Mouse (Mus musculus) liver, embryonic 12.5 days (tissue): ENCODE results near the gene Palm. TPM values are rescaled to one million over a fixed set of nuclear protein-coding genes. Genes with fewer than 3 reads are reported as not detected.
A peak's percentile ranks its signal among the peaks of the same experiment; 100 is the strongest.

Experiments used
- ATAC-seq: fragments of 200-750 bp; cut with Nextera tagmentation; 2 replicates; pipeline ENCODE4 v1.8.0; 2017; ENCODE audit warnings: moderate number of reproducible peaks, mild to moderate bottlenecking, moderate library complexity
- H3K27ac ChIP-seq: fragments of 300-500 bp; sonication (generic); 2 replicates; pipeline ENCODE4 v1.5.1; 2016; ENCODE audit warnings: mild to moderate bottlenecking
- H3K27me3 ChIP-seq: fragments of 300-500 bp; sonication (generic); replicated peaks from 2 replicates; pipeline ENCODE4 v1.6.1; 2016; ENCODE audit warnings: mild to moderate bottlenecking, moderate library complexity
- H3K36me3 ChIP-seq: fragments of 300-500 bp; sonication (generic); 2 replicates; pipeline ENCODE4 v1.6.1; 2016; ENCODE audit warnings: mild to moderate bottlenecking, moderate library complexity
- H3K4me1 ChIP-seq: fragments of 300-500 bp; sonication (generic); 2 replicates; pipeline ENCODE4 v1.6.1; 2016
- H3K4me2 ChIP-seq: fragments of 300-500 bp; sonication (generic); 2 replicates; pipeline ENCODE4 v1.6.1; 2016; ENCODE audit warnings: mild to moderate bottlenecking, moderate library complexity
- H3K4me3 ChIP-seq: fragments of 300-500 bp; sonication (generic); 2 replicates; pipeline ENCODE4 v1.5.1; 2016; ENCODE audit warnings: mild to moderate bottlenecking, moderate library complexity
- H3K9ac ChIP-seq: fragments of 300-500 bp; sonication (generic); 2 replicates; pipeline ENCODE4 v1.6.1; 2016; ENCODE audit warnings: mild to moderate bottlenecking, moderate library complexity
- H3K9me3 ChIP-seq: fragments of 300-500 bp; sonication (generic); replicated peaks from 2 replicates; pipeline ENCODE4 v1.6.1; 2016; ENCODE audit warnings: mild to moderate bottlenecking, moderate library complexity
- whole genome bisulfite sequencing: fragments of 180-500 bp; shearing (Covaris S2); methylation state at CpG from one replicate; pipeline ENCODE4 v1.1.7; 2016; ENCODE audit not compliant: insufficient replicate concordance; 5-methylcytosine and 5-hydroxymethylcytosine counted together
- microRNA-seq: library from miRNA; unstranded; fragments of <30 nt; microRNA quantifications from one replicate; pipeline ENCODE4, GENCODE M21; 2017
- polyA plus RNA-seq: library from polyadenylated mRNA; unstranded; fragments of >200 nt; fragmentation: Nextera tagmentation; extraction: Ambion mirVana; gene quantifications from 2 replicates; pipeline ENCODE4 v1.2.1, GENCODE M21; 2016

Palm gene
- polyA plus RNA-seq, 1 experiment from 2014 or later = 13.2 TPM

DNA sequence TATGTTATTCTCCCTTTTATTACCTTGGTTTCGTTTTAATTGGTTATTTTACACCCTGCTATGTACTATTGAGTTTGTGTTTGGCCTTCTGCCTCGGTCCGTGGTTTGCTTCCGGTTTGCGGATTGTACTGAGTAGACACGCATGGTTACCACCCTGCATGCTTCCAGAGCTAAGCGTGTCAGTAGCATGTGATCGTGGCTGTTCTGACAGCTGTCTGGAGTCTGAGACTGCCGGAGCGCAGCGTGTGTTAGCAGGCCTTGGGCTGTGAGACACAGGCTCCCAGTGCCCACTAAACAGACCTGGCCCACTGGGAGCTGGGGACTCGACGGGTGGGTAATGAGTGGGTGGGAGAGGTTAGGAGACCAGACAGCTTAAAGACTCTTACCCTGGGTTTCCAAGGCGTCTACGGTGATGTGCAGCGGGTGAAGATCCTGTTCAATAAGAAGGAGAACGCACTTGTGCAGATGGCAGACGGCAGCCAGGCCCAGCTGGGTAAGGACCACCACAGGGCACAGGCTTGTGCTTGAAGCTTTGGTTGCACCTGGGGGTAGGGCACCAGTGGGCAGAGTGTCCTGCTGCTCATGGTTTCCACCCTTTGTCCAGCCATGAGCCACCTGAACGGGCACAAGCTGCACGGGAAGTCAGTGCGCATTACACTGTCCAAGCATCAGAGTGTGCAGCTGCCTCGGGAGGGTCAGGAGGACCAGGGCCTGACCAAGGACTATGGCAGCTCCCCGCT is 68.8 kb downstream of the Palm start:
- H3K27me3 ChIP-seq = no peaks in the 10 kb centered on the region
- H3K9ac ChIP-seq = no peak overlapping the region
- 86% methylated on average over 23 of the region's 23 CpGs for WGBS
- H3K36me3 ChIP-seq = peaks cover 91% of the 10 kb centered on the region
- no peaks in the 10 kb centered on the region for H3K9me3 ChIP-seq
- peaks cover 35% of the 10 kb centered on the region for H3K4me1 ChIP-seq
- H3K4me3 ChIP-seq = no peak overlapping the region
- ATAC-seq = no peak
- no peak overlapping the region for H3K27ac ChIP-seq
- H3K4me2 ChIP-seq = no peak overlapping the region

DNA sequence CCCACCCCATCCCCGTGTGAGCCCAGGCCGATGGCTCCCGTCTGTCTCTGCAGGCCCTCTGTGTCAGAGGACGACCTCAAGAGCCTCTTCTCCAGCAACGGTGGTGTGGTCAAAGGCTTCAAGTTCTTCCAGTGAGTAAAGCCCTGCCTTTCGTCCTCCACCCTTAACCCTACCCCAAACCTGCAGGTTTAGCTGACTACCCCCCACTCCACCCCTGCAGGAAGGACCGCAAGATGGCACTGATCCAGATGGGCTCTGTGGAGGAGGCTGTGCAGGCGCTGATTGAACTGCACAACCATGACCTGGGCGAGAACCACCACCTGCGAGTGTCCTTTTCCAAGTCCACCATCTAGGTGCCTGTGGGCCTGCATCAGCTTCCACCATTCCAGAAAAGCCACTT is 69.6 kb downstream of the Palm start:
- no peak overlapping the region for H3K4me2 ChIP-seq
- WGBS = 79% methylated on average over 10 of the region's 10 CpGs
- no peak overlapping the region for H3K4me3 ChIP-seq
- peaks cover 28% of the 10 kb centered on the region for H3K4me1 ChIP-seq
- no peak for ATAC-seq
- H3K27me3 ChIP-seq = no peaks in the 10 kb centered on the region
- peaks cover 84% of the 10 kb centered on the region for H3K36me3 ChIP-seq
- no peaks in the 10 kb centered on the region for H3K9me3 ChIP-seq
- no peak overlapping the region for H3K9ac ChIP-seq
- no peak overlapping the region for H3K27ac ChIP-seq

DNA sequence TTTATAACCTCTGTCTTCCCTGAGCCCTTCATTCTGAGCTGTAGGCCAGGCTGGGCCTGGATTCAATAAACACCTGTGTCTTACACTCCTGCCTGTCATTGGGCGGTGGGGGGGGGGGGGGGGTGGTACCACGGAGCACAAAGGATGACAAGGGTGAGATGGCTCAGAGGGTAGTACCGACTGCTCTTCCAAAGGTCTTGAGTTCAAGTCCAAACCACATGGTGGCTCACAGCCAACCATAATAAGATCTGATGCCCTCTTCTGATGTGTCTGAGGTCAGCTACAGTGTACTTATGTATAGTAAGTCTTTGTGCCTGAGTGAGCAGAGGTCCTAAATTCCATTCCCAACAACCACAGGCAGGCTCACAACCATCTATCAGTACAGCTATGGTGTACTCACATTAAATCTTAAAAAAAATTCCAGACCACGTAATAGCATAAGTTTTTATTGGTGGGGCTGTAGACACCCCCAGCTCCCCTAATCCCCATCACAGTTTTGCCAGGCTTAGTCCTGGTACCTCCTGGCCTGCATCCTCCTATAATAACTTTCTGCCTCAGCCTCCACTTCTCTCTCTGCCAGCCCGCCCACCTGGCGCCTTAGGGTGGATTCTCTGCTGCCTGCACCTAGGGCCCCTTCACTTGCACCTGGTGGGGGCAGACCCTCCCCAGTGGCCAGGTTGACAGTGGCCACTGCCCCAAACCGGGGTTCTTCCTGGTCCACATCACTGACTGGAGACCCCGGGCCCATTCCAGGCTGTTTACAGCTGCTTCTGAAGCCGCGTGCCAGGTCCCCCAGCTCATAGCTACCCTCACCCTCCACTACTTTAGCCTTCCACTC is 71.2 kb downstream of the Palm start:
- peaks cover 67% of the 10 kb centered on the region for H3K36me3 ChIP-seq
- peaks cover 14% of the 10 kb centered on the region for H3K4me1 ChIP-seq
- whole genome bisulfite sequencing = 55% methylated on average over 10 of the region's 10 CpGs
- H3K4me2 ChIP-seq = no peak overlapping the region
- no peak overlapping the region for H3K4me3 ChIP-seq
- H3K27ac ChIP-seq = peak overlapping the region; percentile 39
- no peak overlapping the region for H3K9ac ChIP-seq
- no peaks in the 10 kb centered on the region for H3K27me3 ChIP-seq
- H3K9me3 ChIP-seq = no peaks in the 10 kb centered on the region
- ATAC-seq = no peak; the same call in 1 of the 2 replicates

DNA sequence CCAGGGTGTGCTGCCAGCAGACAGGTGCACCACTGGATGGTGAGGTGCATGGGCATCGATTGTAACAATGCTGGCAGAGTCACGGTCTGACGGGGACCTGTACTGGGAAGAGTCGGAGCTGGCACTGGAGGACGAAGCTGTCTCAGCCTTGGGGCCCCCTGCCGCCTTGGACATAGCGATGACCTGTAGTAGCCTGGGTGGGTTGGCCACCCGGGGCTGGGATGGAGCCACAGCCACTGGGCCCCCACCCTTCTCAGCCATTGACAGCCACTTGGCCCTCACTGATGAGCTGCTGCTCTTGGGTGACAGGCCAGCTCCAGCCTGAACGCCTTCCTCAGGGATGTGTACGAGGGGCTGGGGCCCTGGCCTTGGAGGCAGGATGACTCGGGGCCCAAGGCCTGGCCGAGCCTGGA is 71.8 kb downstream of the Palm start:
- no peaks in the 10 kb centered on the region for H3K9me3 ChIP-seq
- H3K4me3 ChIP-seq = no peak overlapping the region
- no peak overlapping the region for H3K9ac ChIP-seq
- H3K4me1 ChIP-seq = peaks cover 10% of the 10 kb centered on the region; the same call in 1 of the 2 replicates
- peak overlapping the region; percentile 39 for H3K27ac ChIP-seq
- 57% methylated on average over 12 of the region's 12 CpGs for WGBS
- ATAC-seq = no peak; the same call in 1 of the 2 replicates
- H3K27me3 ChIP-seq = no peaks in the 10 kb centered on the region
- H3K4me2 ChIP-seq = no peak overlapping the region
- peaks cover 61% of the 10 kb centered on the region for H3K36me3 ChIP-seq

DNA sequence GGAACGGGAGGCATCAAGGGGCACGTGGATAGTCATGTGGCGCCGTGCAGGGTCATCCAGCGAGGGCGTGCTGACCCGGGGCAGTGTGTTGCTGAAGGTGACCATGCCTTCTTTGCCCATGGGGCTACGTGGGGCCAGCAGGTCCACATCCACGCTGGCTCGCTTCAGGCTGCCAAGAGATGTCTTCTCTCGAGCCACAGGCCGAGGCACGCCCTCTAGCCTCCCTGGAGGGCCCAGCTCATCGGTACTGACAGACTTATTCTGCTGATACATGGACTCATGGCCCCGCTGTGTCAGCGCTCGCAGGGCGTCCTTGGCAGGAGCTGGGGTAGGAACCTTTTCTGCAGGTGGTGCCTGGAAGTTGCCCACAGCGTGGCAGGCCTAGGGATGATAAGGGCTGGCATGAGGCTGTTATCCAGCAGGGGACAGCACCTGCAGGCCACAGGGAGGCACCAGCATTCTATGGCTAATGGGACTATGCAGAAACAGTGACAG is 72.5 kb downstream of the Palm start:
- no peak overlapping the region for H3K4me3 ChIP-seq
- H3K4me2 ChIP-seq = no peak overlapping the region
- H3K4me1 ChIP-seq = peaks cover 10% of the 10 kb centered on the region; the same call in 1 of the 2 replicates
- 72% methylated on average over 19 of the region's 19 CpGs for WGBS
- 0 out of 2 replicates have a peak overlapping the region, but pooled peaks have one; percentile 39 for H3K27ac ChIP-seq
- no peak overlapping the region for H3K9ac ChIP-seq
- ATAC-seq = peak; percentile 31; the same call in 1 of the 2 replicates
- no peaks in the 10 kb centered on the region for H3K27me3 ChIP-seq
- H3K9me3 ChIP-seq = no peaks in the 10 kb centered on the region
- H3K36me3 ChIP-seq = peaks cover 55% of the 10 kb centered on the region

DNA sequence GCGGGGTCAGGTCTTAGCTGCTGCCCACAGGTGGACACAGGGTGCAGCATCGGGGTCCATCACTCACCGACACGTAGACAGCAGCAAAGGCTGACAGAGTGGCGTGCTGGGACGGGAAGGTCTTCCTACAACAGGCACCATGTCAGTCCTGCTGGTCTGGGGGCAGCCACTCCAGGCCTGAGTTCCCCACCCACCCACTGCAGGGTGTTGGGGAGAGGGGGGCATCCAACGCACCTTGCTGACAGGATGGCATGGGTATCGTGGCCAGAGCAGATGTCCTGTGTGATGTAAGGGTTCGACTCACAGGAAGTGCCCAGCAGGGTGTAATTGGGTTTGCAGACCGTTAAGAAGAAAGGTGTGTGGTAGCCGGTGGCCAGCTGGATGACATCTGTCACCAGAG is 73.2 kb downstream of the Palm start:
- Histone ChIP-seq H3K4me2 (no peak overlapping the region), H3K36me3 (peaks cover 47% of the 10 kb centered on the region), H3K27me3 (peaks cover 4% of the 10 kb centered on the region; the same call in 1 of the 2 replicates), H3K4me1 (peaks cover 10% of the 10 kb centered on the region; the same call in 1 of the 2 replicates), H3K9me3 (no peaks in the 10 kb centered on the region), H3K4me3 (no peak overlapping the region), H3K9ac (no peak overlapping the region), H3K27ac (no peak overlapping the region)
- 75% methylated on average over 11 of the region's 11 CpGs for WGBS
- no peak for ATAC-seq

Small RNA genes within 50 kb of the gene (microRNA-seq; reads per million reads assigned to microRNA genes)
- not detected for gene Mir6910

Other genes with a start within 250 kb of the Palm start
- 20.1 and 20.5 TPM in 2 replicates for gene Mier2, start 238.4 kb upstream of the Palm start, polyA plus RNA-seq
- not detected in 2 replicates for gene Theg, start 206.2 kb upstream of the Palm start, polyA plus RNA-seq
- not detected in 2 replicates for gene C2cd4c, start 179.5 kb upstream of the Palm start, polyA plus RNA-seq
- gene Shc2, start 155.7 kb upstream of the Palm start, polyA plus RNA-seq = 1.2 TPM in 2 replicates
- gene Odf3l2, start 147.8 kb upstream of the Palm start, polyA plus RNA-seq = not detected in 2 replicates
- 0.32 and 0.54 TPM in 2 replicates for gene Madcam1, start 129.0 kb upstream of the Palm start, polyA plus RNA-seq
- 30.4 and 34.2 TPM in 2 replicates for gene Tpgs1, start 124.2 kb upstream of the Palm start, polyA plus RNA-seq
- 188 and 196 TPM in 2 replicates for gene Cdc34, start 111.4 kb upstream of the Palm start, polyA plus RNA-seq
- gene Gzmm, start 104.6 kb upstream of the Palm start, polyA plus RNA-seq = 0.26 and 0.41 TPM in 2 replicates
- 1,008 and 1,045 TPM in 2 replicates for gene Bsg, start 89.1 kb upstream of the Palm start, polyA plus RNA-seq
- 0.11 TPM in 1 of 2 replicates, not detected in the other for gene Hcn2, start 76.9 kb upstream of the Palm start, polyA plus RNA-seq
- gene Polrmt, start 47.0 kb upstream of the Palm start, polyA plus RNA-seq = 28.3 and 30.1 TPM in 2 replicates
- 0.11 and 0.13 TPM in 2 replicates for gene Fgf22, start 38.5 kb upstream of the Palm start, polyA plus RNA-seq
- 79.6 and 80.4 TPM in 2 replicates for gene Rnf126, start 26.6 kb upstream of the Palm start, polyA plus RNA-seq
- 0.80 and 0.98 TPM in 2 replicates for gene Fstl3, start 16.3 kb upstream of the Palm start, polyA plus RNA-seq
- gene Prss57, start 2.6 kb upstream of the Palm start, polyA plus RNA-seq = 1.4 and 2.2 TPM in 2 replicates
- gene Misp, start 27.4 kb downstream of the Palm start, polyA plus RNA-seq = 0.49 and 0.54 TPM in 2 replicates
- gene Ptbp1, start 60.9 kb downstream of the Palm start, polyA plus RNA-seq = 207 and 211 TPM in 2 replicates
- 38.4 and 38.6 TPM in 2 replicates for gene Prtn3, start 80.9 kb downstream of the Palm start, polyA plus RNA-seq
- 8.2 and 10.0 TPM in 2 replicates for gene Plppr3, start 81.1 kb downstream of the Palm start, polyA plus RNA-seq
- gene Elane, start 92.7 kb downstream of the Palm start, polyA plus RNA-seq = 12.1 and 15.4 TPM in 2 replicates
- not detected in 2 replicates for gene Cfd, start 97.3 kb downstream of the Palm start, polyA plus RNA-seq
- gene Med16, start 115.4 kb downstream of the Palm start, polyA plus RNA-seq = 26.6 and 27.4 TPM in 2 replicates
- 0.98 and 11.0 TPM in 2 replicates for gene Gm26602, start 117.3 kb downstream of the Palm start, polyA plus RNA-seq
- gene Kiss1r, start 123.4 kb downstream of the Palm start, polyA plus RNA-seq = 0.35 and 0.43 TPM in 2 replicates
- 67.5 and 74.1 TPM in 2 replicates for gene R3hdm4, start 127.6 kb downstream of the Palm start, polyA plus RNA-seq
- gene Arid3a, start 133.5 kb downstream of the Palm start, polyA plus RNA-seq = 5.6 and 6.4 TPM in 2 replicates
- gene Wdr18, start 166.6 kb downstream of the Palm start, polyA plus RNA-seq = 99.9 and 114 TPM in 2 replicates
- gene Grin3b, start 177.1 kb downstream of the Palm start, polyA plus RNA-seq = 0.14 TPM in 2 replicates
- 17.2 and 17.5 TPM in 2 replicates for gene Tmem259, start 190.8 kb downstream of the Palm start, polyA plus RNA-seq
- gene Cnn2, start 195.0 kb downstream of the Palm start, polyA plus RNA-seq = 68.2 and 75.4 TPM in 2 replicates
- 10.5 and 12.1 TPM in 2 replicates for gene Abca7, start 202.9 kb downstream of the Palm start, polyA plus RNA-seq
- gene Arhgap45, start 223.1 kb downstream of the Palm start, polyA plus RNA-seq = 22.3 and 22.8 TPM in 2 replicates
- gene Polr2e, start 246.2 kb downstream of the Palm start, polyA plus RNA-seq = 142 and 147 TPM in 2 replicates